Mouse (Mus musculus): ENCODE measurements around the gene Cass4. TPM values are rescaled to one million over a fixed set of nuclear protein-coding genes. Genes with fewer than 3 reads are reported as not detected.
A peak's percentile ranks its signal among the peaks of the same experiment; 100 is the strongest.

The Cass4 gene
- 0.33 and 0.46 TPM in 2 replicates for polyA plus RNA-seq (2015; fragmentation: Nextera tagmentation; extraction: Ambion mirVana)

DNA sequence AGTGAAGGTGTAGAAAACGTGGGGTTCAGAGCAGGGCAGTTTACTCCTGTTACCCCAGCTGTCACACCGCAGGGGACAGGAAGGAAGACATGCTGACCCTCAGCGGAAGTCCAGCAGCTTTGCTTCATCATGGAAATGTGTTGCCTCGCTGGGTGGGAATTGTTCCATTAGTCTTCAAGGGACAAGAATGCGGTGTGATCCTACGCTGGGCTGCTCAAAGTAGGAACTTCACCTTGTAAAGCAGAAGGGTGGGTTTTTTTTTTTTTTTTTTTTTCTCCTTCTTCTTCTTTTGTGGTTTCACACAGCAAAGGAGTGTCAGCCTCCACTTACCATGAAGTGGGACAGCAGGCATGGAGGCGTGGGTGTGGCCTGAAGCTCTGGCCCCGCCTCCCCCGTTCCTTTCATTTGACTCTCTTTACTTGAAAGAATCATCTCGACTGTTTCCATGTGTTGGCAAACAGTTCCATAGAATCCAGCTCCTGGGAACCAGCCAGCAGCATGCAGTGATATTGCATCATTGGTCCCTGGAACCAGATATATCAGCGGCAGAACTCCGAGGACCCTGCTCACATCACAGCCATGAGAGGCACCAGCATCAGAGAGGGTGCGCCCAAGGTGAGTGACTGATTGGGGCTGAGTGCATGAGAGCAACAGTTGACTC is at the start of gene Cass4:
Gene Cass4 (plus strand): TSS at position 404 of the 661 bp plus-strand sequence.
- no peak for ATAC-seq (ENCODE audit: insufficient number of reproducible peaks, low FRiP score, low TSS enrichment, low read depth)

DNA sequence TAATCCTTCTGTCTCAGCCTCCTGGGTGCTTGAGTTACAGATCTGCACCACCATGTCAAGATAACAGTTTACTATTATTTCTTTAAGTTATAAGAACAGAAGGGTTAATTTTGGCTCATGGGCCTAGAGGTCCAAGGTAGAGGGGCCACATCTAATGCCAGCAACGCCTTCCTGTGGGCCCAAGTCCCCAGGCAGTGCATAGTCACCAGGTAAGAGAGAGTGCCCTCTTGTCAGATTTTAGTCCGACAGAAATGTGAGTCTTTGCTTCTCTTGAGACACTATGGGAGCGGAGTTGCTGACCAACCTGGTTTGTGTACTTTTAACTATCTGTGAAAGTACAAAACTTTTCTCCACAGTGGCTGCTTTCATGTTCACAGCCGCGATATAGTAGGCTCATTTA is 48.9 kb upstream of the Cass4 start:
- H3K27me3 ChIP-seq, result no peaks in the 10 kb centered on the region
- no peaks in the 10 kb centered on the region for H3K36me3 ChIP-seq
- H3K4me2 ChIP-seq, result peak overlapping the region; percentile 95
- H3K4me1 ChIP-seq, result peaks cover 24% of the 10 kb centered on the region
- H3K9me3 ChIP-seq, result 0 out of 2 replicates have a peak, but pooled peaks cover 2% of the 10 kb centered on the region
- ATAC-seq (ENCODE audit: insufficient number of reproducible peaks, low FRiP score, low TSS enrichment, low read depth), result no peak
- no peak overlapping the region for H3K9ac ChIP-seq
- peak overlapping the region; percentile 64 for H3K4me3 ChIP-seq
- 27% methylated on average over 5 of the region's 5 CpGs for WGBS
- peak overlapping the region; percentile 67 for H3K27ac ChIP-seq

More for the DNA sequence above, at the start of gene Cass4:
- H3K9ac ChIP-seq, result no peak within 1 kb of the TSS
- H3K4me3 ChIP-seq, result no peak within 1 kb of the TSS
- H3K9me3 ChIP-seq, result no peaks in the 10 kb centered on the region
- H3K4me2 ChIP-seq, result no peak within 1 kb of the TSS
- H3K36me3 ChIP-seq, result no peaks in the 10 kb centered on the region
- H3K27ac ChIP-seq, result no peak within 1 kb of the TSS
- 21% methylated on average over 13 of the region's 13 CpGs for WGBS
- no peaks in the 10 kb centered on the region; the same call in 1 of the 2 replicates for H3K4me1 ChIP-seq
- H3K27me3 ChIP-seq, result no peaks in the 10 kb centered on the region

DNA sequence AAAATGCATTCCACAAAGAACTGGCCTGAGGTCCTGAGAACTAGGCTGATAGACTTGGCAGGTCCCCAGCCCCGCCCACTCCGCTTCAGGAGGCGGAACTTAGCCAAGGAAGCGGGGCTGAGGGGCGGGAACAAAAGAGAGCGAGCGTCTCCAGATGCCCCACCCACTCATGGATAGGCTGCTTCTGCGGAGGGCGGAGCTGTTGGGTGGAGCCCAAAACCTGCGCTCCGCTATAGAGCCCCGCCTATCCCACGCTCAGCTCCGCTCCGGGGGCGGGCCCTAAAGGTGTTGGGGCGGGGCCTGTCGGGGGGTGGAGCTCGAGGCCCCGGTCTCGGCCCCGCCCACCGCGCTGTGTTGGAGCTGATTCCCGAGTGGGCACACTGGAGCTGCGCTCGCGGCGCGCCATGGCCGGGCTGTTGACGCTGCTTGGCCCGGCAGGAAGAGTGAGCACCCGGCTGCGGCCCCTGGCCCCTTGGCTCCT is 48.3 kb upstream of the Cass4 start, which contains the start of gene Fam210b:
Gene Fam210b (plus strand): TSS at position 308 of the 481 bp plus-strand sequence.
- H3K27ac ChIP-seq, result peak within 1 kb of the TSS; percentile 67
- peak within 1 kb of the TSS; percentile 95 for H3K4me2 ChIP-seq
- H3K27me3 ChIP-seq, result no peaks in the 10 kb centered on the region
- peak within 1 kb of the TSS; percentile 64 for H3K4me3 ChIP-seq
- under 1% methylated on average over 35 of the region's 35 CpGs for WGBS
- H3K36me3 ChIP-seq, result no peaks in the 10 kb centered on the region
- ATAC-seq (ENCODE audit: insufficient number of reproducible peaks, low FRiP score, low TSS enrichment, low read depth), result peak; percentile 97
- H3K4me1 ChIP-seq, result peaks cover 24% of the 10 kb centered on the region
- 0 out of 2 replicates have a peak, but pooled peaks cover 2% of the 10 kb centered on the region for H3K9me3 ChIP-seq
- peak within 1 kb of the TSS; percentile 44; the same call in 1 of the 2 replicates for H3K9ac ChIP-seq

DNA sequence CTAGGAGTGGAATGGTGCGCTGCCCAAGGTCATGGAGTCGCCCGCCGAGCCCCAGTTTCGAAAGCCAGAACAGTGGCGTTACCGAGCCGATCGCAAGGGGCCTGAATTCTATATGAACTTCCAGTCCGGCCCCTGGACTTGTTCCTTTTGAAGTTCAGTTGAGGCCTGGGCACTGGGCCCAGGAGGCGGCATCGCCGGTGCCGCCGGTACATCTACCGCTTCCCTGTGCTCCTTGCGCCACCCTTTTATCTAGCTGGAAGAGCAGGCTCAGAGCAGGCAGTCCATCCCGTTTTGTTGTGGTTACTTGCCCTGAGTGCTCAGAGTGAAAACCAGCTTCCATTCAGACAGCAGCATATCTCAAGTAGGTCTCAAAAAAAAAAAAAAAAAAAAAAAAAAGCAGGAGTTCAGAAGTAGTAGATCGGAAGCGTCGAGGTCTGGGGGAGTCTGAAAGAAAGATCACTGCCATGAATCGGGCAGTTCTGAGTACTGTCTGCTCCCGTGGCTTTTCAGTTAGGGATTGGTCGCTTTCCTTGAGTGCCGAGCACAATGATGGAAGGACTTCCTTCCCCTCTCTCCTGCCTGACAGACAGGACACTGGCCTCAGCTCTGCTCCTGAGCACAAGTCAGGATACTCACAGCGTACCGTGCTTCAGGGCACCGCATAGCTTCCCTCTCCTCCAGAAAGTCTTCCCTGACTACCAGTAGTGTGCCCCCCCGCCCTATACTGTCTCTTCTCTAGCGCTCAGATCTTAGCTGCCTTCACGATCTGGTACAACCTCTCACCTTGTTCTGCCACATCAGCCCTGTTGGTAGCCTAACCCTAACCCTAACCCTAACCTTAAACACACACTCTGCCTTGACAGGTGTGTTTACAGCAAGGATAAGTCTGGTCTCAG is 47.3 kb upstream of the Cass4 start:
- peak overlapping the region; percentile 95 for H3K4me2 ChIP-seq
- H3K4me1 ChIP-seq, result peaks cover 24% of the 10 kb centered on the region
- no peak for ATAC-seq (ENCODE audit: insufficient number of reproducible peaks, low FRiP score, low TSS enrichment, low read depth)
- H3K9me3 ChIP-seq, result 0 out of 2 replicates have a peak, but pooled peaks cover 2% of the 10 kb centered on the region
- 9% methylated on average over 31 of the region's 31 CpGs for WGBS
- H3K27me3 ChIP-seq, result no peaks in the 10 kb centered on the region
- H3K27ac ChIP-seq, result 0 out of 2 replicates have a peak overlapping the region, but pooled peaks have one; percentile 51
- H3K36me3 ChIP-seq, result no peaks in the 10 kb centered on the region
- H3K9ac ChIP-seq, result no peak overlapping the region; the same call in 1 of the 2 replicates
- H3K4me3 ChIP-seq, result peak overlapping the region; percentile 64

DNA sequence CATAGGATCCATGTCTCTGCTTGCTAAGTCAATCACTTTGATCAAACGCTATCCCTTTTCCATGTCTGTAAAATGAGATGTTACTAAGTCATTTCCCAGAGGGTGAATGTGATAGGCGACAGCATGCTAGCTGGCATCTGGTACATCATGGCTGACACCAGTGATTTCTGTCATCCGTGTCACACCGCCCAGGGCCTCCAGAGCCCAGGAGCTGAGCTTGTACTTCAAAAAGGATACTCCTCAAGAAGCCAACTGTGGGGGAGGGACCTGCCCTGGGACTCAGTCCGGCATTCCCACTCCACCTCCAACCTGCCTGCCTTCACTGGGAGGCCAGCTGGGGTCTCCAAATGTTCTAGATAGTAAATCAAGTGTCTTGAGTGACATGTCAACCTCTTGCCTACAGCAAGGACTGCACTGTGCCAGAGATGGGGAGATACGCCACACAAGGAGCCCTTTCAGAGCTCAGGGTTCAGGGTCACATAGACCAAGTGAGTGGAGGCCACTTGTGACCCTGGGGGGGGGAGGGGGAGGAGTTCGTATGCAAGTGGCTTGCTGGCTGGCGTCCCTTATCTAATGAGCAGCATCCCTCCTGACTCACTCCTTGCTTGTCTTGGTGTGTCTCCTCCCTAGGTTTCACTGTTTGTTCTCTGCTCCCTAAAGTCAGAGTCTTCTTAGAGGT is 46.5 kb upstream of the Cass4 start:
- ATAC-seq (ENCODE audit: insufficient number of reproducible peaks, low FRiP score, low TSS enrichment, low read depth), result no peak
- 0 out of 2 replicates have a peak, but pooled peaks cover 2% of the 10 kb centered on the region for H3K9me3 ChIP-seq
- 65% methylated on average over 8 of the region's 8 CpGs for WGBS
- H3K27me3 ChIP-seq, result no peaks in the 10 kb centered on the region
- H3K27ac ChIP-seq, result no peak overlapping the region
- no peak overlapping the region for H3K4me3 ChIP-seq
- peaks cover 24% of the 10 kb centered on the region for H3K4me1 ChIP-seq
- H3K4me2 ChIP-seq, result no peak overlapping the region
- H3K9ac ChIP-seq, result no peak overlapping the region
- no peaks in the 10 kb centered on the region for H3K36me3 ChIP-seq

DNA sequence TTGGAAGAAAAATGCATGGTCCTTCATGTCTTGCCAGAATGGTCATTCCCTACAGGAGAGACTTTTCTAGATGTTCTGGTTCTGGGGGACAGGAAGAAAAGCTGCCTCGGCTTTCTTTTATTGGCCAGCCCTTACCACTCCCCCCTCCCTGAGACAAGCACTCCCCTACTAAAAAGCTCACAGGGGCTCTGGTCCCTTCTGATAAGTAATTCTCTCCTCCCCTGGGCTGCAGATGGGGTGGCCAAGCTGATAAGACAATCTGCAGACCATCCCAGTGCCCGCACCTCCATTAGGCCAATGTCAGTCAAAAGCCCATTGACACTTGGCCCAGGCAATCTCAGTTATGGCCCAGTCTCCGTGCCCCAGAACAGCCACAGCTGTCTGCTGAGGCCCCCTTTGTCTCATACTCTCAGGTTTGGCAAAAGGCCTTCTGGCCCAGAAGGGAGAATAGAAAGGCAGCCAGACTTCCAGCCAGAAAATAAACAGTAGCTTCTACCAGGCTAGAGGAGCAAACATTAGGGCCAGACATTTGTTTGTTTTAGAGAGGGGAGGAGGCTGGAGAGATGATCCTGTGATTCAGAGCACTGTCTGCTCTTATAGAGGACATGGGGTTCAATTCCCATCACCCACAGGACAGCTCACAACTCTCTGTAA is 45.2 kb upstream of the Cass4 start:
- Histone ChIP-seq H3K4me1 (peaks cover 24% of the 10 kb centered on the region), H3K27ac (no peak overlapping the region), H3K9ac (no peak overlapping the region), H3K36me3 (peaks cover 5% of the 10 kb centered on the region; the same call in 1 of the 2 replicates), H3K4me3 (no peak overlapping the region), H3K9me3 (no peaks in the 10 kb centered on the region), H3K4me2 (no peak overlapping the region), H3K27me3 (no peaks in the 10 kb centered on the region)
- WGBS, result 39% methylated on average over 3 of the region's 3 CpGs
- no peak for ATAC-seq (ENCODE audit: insufficient number of reproducible peaks, low FRiP score, low TSS enrichment, low read depth)

DNA sequence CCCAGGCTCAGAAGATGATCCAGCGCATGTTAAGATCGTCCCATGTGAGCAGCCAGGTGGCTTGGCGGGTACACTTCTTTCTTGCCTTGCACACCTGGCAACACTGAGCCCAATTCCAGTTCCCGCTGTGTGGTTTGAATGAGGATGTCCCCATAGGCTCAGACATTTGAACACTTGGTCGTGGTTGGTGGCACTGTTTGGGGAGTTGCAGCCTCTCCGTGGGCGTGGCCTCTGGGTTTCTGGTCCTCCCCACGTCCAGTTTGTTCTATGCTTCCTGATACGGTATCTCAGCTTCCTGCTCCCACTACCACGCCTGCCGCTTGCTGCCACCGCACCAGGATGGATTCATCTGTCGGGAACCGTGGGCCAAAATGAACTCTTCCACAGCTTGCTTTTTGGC is 43.8 kb upstream of the Cass4 start:
- Histone ChIP-seq H3K4me3 (no peak overlapping the region), H3K4me2 (no peak overlapping the region), H3K9ac (no peak overlapping the region), H3K4me1 (peaks cover 14% of the 10 kb centered on the region), H3K27ac (no peak overlapping the region), H3K9me3 (no peaks in the 10 kb centered on the region), H3K36me3 (peaks cover 11% of the 10 kb centered on the region), H3K27me3 (no peaks in the 10 kb centered on the region)
- 77% methylated on average over 14 of the region's 14 CpGs for WGBS
- no peak for ATAC-seq (ENCODE audit: insufficient number of reproducible peaks, low FRiP score, low TSS enrichment, low read depth)

DNA sequence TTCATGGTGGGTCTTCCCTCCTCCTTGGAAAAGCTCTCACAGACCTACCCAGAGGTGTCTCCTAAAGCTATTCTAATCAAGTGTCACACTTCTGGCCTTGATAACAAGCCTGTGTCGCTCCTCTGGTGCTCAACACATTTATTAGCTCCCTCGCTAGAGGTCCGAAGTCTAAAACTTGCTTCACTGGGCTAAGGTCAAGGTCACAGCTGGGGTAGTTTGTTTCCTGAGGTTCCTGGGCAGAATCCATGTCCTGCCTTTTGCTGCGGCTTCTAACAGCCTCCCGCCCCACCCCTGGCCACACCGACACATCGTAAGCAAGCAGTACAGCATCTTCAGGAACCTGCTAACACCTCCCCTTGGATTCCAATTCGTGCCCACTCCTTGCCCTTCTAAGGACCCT is 42.8 kb upstream of the Cass4 start:
- peaks cover 21% of the 10 kb centered on the region for H3K36me3 ChIP-seq
- H3K27ac ChIP-seq, result no peak overlapping the region
- H3K27me3 ChIP-seq, result no peaks in the 10 kb centered on the region
- WGBS, result 62% methylated on average over 8 of the region's 8 CpGs
- no peaks in the 10 kb centered on the region for H3K9me3 ChIP-seq
- H3K4me3 ChIP-seq, result no peak overlapping the region
- no peak for ATAC-seq (ENCODE audit: insufficient number of reproducible peaks, low FRiP score, low TSS enrichment, low read depth)
- H3K9ac ChIP-seq, result no peak overlapping the region
- H3K4me2 ChIP-seq, result no peak overlapping the region
- peaks cover 12% of the 10 kb centered on the region; the same call in 1 of the 2 replicates for H3K4me1 ChIP-seq

DNA sequence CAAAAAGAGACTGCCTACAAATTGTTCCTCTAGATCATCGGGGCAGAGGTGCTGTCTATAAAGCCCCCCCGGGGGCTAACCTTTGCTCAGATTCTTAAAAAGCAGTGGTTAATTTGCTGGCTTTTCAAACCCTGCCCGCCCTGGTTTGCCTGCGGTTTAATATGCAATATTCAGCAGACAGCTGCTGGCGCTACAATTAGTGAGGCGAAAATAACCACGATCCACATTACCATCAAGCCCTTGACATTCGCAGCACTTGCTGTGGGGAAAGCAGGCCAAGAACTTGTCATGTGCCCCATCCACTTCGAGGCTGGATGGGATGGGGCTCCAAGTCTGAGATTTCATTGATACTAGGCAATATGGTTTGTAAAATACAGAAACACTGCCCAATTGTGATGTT is 40.4 kb upstream of the Cass4 start:
- Histone ChIP-seq H3K4me3 (no peak overlapping the region), H3K9ac (no peak overlapping the region), H3K4me2 (no peak overlapping the region), H3K36me3 (peaks cover 44% of the 10 kb centered on the region), H3K9me3 (no peaks in the 10 kb centered on the region), H3K27me3 (no peaks in the 10 kb centered on the region), H3K4me1 (peaks cover 4% of the 10 kb centered on the region; the same call in 1 of the 2 replicates), H3K27ac (no peak overlapping the region)
- ATAC-seq (ENCODE audit: insufficient number of reproducible peaks, low FRiP score, low TSS enrichment, low read depth), result no peak
- WGBS, result 68% methylated on average over 9 of the region's 9 CpGs

DNA sequence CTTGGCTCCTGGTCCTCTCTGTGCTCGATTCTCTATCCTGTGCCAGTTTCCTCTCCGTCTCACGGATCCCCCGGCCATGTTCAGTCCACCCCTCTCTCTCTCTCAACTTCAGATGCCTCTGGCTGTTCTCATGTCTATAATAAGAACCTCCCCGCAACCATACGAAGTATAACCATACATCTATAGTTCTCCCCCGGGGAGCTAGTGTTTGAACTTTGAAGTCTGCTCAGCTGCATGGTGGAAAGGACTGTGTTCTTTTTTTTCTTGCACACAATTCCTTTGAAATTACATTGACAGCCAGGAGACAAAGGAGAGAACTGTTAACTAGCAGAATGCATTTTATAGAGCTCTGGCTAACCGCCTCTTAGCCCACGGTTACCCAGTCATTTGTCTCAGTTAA is 38.8 kb upstream of the Cass4 start:
- Histone ChIP-seq H3K4me3 (no peak overlapping the region), H3K36me3 (peaks cover 60% of the 10 kb centered on the region), H3K9ac (no peak overlapping the region), H3K27me3 (no peaks in the 10 kb centered on the region), H3K4me1 (no peaks in the 10 kb centered on the region), H3K4me2 (no peak overlapping the region), H3K27ac (no peak overlapping the region), H3K9me3 (no peaks in the 10 kb centered on the region)
- ATAC-seq (ENCODE audit: insufficient number of reproducible peaks, low FRiP score, low TSS enrichment, low read depth), result no peak
- 64% methylated on average over 9 of the region's 9 CpGs for WGBS

DNA sequence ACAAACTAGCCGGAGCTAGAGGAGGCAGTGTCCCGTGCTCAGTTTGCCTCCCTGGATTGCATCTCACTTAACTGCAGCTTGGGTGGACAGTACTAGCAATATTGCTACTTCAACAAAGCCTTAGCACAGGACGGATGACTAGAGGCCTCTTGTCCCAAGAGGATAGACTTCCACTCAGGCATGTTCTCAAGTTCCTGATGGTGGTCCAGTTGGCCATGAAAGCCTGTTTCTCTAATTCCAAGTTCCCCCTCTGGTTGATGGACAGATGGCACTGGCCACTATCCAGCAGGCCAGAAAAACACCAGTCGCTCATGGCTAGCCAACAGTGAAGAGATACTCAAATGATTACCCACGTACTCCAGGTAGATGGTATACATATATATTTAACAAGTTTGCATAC is 37.8 kb upstream of the Cass4 start:
- 85% methylated on average over 5 of the region's 5 CpGs for WGBS
- no peak overlapping the region for H3K9ac ChIP-seq
- H3K4me1 ChIP-seq, result no peaks in the 10 kb centered on the region
- H3K9me3 ChIP-seq, result no peaks in the 10 kb centered on the region
- no peaks in the 10 kb centered on the region for H3K27me3 ChIP-seq
- no peak overlapping the region for H3K4me2 ChIP-seq
- no peak for ATAC-seq (ENCODE audit: insufficient number of reproducible peaks, low FRiP score, low TSS enrichment, low read depth)
- H3K4me3 ChIP-seq, result no peak overlapping the region
- H3K36me3 ChIP-seq, result peaks cover 70% of the 10 kb centered on the region
- no peak overlapping the region for H3K27ac ChIP-seq

All from limb, embryonic 15.5 days (tissue).